Mouse (Mus musculus): ENCODE measurements at regions not wholly inside any gene's neighbourhood (a gene's known extent, or its start where the extent isn't known, plus 50 kb on each side); places are given as distances from the start of the nearest gene placed in this dataset.
A peak's percentile ranks its signal among the peaks of the same experiment; 100 is the strongest.

- peak; percentile 21 to 40 for DNase-seq
- intact Hi-C loops (cut with DNase I): no loop called here
These were observed 354.0 kb upstream of the Tmc3 start for GRCm38 (mm10) chr7:83230496-83231325.

GRCm38 (mm10) chr7:83235659-83236058 is 349.1 kb upstream of the Tmc3 start:
- no peak for DNase-seq
- intact Hi-C loops (cut with DNase I): no loop called here

- no peak for DNase-seq
- intact Hi-C loops (cut with DNase I): no loop called here
These were observed 347.4 kb upstream of the Tmc3 start for GRCm38 (mm10) chr7:83237336-83237735.

GRCm38 (mm10) chr7:83238091-83238490 is 346.6 kb upstream of the Tmc3 start:
- intact Hi-C loops (cut with DNase I): no loop called here

GRCm38 (mm10) chr7:83242233-83242632 is 342.5 kb upstream of the Tmc3 start:
- intact Hi-C loops (cut with DNase I): no loop called here
- DNase-seq: peak; percentile 50 to 67

More at GRCm38 (mm10) chr7:83238091-83238490, 346.6 kb upstream of the Tmc3 start:
- DNase-seq: no peak

GRCm38 (mm10) chr7:83245867-83246266 is 338.9 kb upstream of the Tmc3 start:
- DNase-seq: no peak
- intact Hi-C loops (cut with DNase I): no loop called here

- intact Hi-C loops (cut with DNase I): no loop called here
These were observed 332.6 kb upstream of the Tmc3 start for GRCm38 (mm10) chr7:83251995-83252563.

GRCm38 (mm10) chr7:83253001-83253400 is 331.7 kb upstream of the Tmc3 start:
- intact Hi-C loops (cut with DNase I): no loop called here

More at GRCm38 (mm10) chr7:83251995-83252563, 332.6 kb upstream of the Tmc3 start:
- no peak for DNase-seq

GRCm38 (mm10) chr7:83253432-83253831 is 331.3 kb upstream of the Tmc3 start:
- intact Hi-C loops (cut with DNase I): no loop called here
- no peak for DNase-seq

More at GRCm38 (mm10) chr7:83253001-83253400, 331.7 kb upstream of the Tmc3 start:
- DNase-seq: no peak

GRCm38 (mm10) chr7:83254411-83254810 is 330.3 kb upstream of the Tmc3 start:
- intact Hi-C loops (cut with DNase I): no loop called here
- no peak for DNase-seq

- intact Hi-C loops (cut with DNase I): no loop called here
- no peak for DNase-seq
These were observed 328.4 kb upstream of the Tmc3 start for GRCm38 (mm10) chr7:83256236-83256784.

GRCm38 (mm10) chr7:83258363-83258916 is 326.3 kb upstream of the Tmc3 start:
- intact Hi-C loops (cut with DNase I): no loop called here
- DNase-seq: no peak

- intact Hi-C loops (cut with DNase I): no loop called here
- DNase-seq: no peak
These were observed 323.2 kb upstream of the Tmc3 start for GRCm38 (mm10) chr7:83261489-83261888.

- no peak for DNase-seq
- intact Hi-C loops (cut with DNase I): no loop called here
These were observed 294.6 kb upstream of the Tmc3 start for GRCm38 (mm10) chr7:83289915-83290773.

GRCm38 (mm10) chr7:83307112-83307511 is 277.6 kb upstream of the Tmc3 start:
- no peak for DNase-seq
- intact Hi-C loops (cut with DNase I): no loop called here

- intact Hi-C loops (cut with DNase I): no loop called here
- peak in 1 of 2 experiments; percentile 9 for DNase-seq
These were observed 272.6 kb upstream of the Tmc3 start for GRCm38 (mm10) chr7:83312172-83312571.

- DNase-seq: no peak
- intact Hi-C loops (cut with DNase I): no loop called here
These were observed 254.8 kb upstream of the Tmc3 start for GRCm38 (mm10) chr7:83329809-83330412.

GRCm38 (mm10) chr7:83347103-83347754 is 237.5 kb upstream of the Tmc3 start:
- DNase-seq: no peak
- intact Hi-C loops (cut with DNase I): no loop called here

GRCm38 (mm10) chr7:83369191-83369590 is 215.5 kb upstream of the Tmc3 start:
- DNase-seq: no peak
- intact Hi-C loops (cut with DNase I): no loop called here

Measured in heart, postnatal 14 days (tissue).